Mouse (Mus musculus) megakaryocyte progenitor cell, adult 5-6 weeks (primary cell): ENCODE measurements at regions not wholly inside any gene's neighbourhood (a gene's known extent, or its start where the extent isn't known, plus 50 kb on each side); places are given as distances from the start of the nearest gene placed in this dataset.

Source experiments
- ATAC-seq: replicated peaks from 2 replicates; pipeline ENCODE4 v1.8.0; 2016; ENCODE audit warnings: mild to moderate bottlenecking, moderate TSS enrichment, inconsistent platforms; ENCODE audit not compliant: poor library complexity

DNA sequence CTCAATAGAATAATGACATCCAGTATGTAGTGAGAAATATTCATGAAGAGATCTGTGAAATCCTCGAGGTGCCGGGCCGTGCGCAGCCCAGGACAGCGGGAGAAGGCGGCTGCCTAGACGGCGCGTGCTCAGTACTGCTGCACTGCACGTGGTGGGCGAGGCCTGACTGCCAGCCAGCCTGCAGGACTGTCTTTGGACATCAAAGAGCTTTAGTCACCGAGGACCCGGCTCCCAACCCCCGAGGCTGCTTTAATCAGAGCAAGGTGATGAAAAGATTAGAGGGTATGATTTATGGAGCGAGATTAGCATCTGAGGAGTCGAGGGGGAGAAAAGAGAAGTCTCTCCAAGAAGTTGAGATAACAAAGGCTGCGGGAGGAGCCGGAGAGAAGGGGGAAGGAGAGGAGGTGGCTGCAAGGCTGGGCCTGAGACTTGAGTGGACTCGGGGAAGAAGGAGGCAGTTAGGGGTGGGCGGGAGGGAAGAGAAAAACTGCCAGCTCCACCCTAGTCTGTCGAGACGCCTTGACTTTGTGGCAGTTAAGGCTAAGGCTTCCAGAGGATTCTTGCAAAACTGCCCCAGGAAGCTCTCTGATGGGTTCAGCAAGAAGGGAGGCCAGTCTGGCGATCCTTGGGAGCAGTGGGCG is 271.6 kb upstream of the 4930535I16Rik start:
- ATAC-seq = no peak

GRCm38 (mm10) chr4:124187108-124187507 is 269.3 kb upstream of the 4930535I16Rik start:
- no peak for ATAC-seq

GRCm38 (mm10) chr4:124181335-124181734 is 263.5 kb upstream of the 4930535I16Rik start:
- no peak for ATAC-seq

GRCm38 (mm10) chr4:124178401-124179018 is 260.7 kb upstream of the 4930535I16Rik start:
- no peak for ATAC-seq

DNA sequence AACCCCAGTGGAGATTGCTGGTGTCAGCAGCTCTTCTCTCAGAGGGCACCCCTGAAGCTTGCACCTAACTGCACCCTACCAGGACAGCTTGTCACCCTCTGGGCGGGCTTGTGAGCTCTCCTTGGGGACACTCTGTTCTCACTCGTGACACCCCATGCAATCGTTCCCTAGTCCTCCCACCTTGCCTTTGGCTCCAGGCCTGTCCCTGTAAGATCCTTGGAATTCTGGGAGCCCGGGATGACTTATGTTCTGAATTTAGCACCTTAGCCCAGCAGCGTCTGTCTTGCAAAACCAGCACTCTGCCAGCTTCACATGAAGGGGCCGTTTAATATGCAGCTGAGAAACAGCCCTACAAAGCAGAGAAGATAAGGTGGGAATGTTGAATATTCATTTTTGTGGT is 257.7 kb upstream of the 4930535I16Rik start:
- no peak for ATAC-seq

- ATAC-seq = peak; percentile 69
Measured at GRCm38 (mm10) chr4:124154627-124155026, 236.8 kb upstream of the 4930535I16Rik start.

GRCm38 (mm10) chr4:124149771-124150451 is 232.1 kb upstream of the 4930535I16Rik start:
- no peak for ATAC-seq

GRCm38 (mm10) chr4:124149037-124149436 is 231.2 kb upstream of the 4930535I16Rik start:
- no peak for ATAC-seq

DNA sequence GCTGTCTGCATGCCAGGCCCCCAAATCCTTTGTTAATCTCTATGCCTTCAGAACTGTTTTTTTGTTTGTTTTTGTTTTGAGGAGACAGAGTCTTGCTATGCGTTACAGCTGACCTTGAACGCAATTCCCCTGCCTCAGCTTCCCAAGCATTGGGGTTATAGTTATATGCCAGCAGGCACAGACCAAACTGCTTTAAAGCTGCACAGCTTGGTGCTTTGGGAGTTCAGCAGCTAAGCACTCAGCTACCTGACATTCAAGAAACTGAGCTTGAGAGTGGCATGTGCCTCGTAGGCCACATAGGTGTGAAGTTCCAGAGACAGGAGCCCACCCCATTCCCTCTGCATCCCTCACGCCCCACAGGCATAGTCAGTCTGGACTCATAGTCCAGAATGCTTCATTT is 229.5 kb upstream of the 4930535I16Rik start:
- ATAC-seq = no peak

DNA sequence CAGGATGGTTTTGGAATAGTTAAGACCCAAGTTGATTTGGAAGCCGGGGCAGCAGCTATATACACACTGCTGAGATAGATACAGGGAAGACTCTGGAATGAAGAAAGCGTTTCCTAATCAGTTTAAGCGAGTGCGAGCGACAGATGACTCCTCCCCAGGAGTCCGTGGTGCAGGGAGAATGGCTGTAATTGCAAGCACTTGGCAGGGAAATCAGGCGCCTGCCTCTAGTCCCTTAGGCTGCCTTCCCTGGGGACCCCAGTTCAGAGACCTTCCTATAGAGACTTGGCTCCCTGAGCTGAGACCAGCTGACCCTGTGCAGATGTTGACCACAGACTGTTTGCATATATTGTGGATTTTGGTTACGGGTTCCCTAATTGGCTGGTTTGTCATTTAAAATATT is 228.3 kb upstream of the 4930535I16Rik start:
- no peak for ATAC-seq

- no peak for ATAC-seq
Measured at GRCm38 (mm10) chr4:124143630-124144029, 225.8 kb upstream of the 4930535I16Rik start.

DNA sequence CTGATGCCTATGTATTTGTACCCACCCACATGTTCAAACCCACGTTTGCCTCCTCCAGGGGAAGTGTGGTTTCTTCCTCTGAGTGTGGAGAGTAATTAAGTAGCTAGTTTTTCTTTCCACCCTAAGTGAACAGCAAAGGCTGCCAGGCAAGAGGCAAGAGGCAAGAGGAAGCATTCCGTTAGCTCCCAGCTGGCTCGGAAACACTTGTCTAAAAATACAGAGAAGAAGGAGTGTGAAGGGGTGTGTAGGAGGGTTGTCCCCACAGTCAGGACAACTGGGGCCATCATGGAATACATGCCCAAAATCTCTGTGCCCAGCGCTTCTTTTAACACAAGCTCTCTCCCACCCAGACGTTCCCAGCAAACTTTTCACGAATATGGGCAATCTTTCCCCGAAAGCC is 225.4 kb upstream of the 4930535I16Rik start:
- ATAC-seq = no peak

- peak; percentile 69; the same call in 1 of the 2 replicates for ATAC-seq
Measured at GRCm38 (mm10) chr4:124142083-124142482, 224.3 kb upstream of the 4930535I16Rik start.

GRCm38 (mm10) chr4:124135165-124135470 is 217.3 kb upstream of the 4930535I16Rik start:
- no peak for ATAC-seq

GRCm38 (mm10) chr4:124134341-124135164 is 216.7 kb upstream of the 4930535I16Rik start:
- no peak for ATAC-seq

GRCm38 (mm10) chr4:124130946-124131345 is 213.1 kb upstream of the 4930535I16Rik start:
- ATAC-seq = no peak

DNA sequence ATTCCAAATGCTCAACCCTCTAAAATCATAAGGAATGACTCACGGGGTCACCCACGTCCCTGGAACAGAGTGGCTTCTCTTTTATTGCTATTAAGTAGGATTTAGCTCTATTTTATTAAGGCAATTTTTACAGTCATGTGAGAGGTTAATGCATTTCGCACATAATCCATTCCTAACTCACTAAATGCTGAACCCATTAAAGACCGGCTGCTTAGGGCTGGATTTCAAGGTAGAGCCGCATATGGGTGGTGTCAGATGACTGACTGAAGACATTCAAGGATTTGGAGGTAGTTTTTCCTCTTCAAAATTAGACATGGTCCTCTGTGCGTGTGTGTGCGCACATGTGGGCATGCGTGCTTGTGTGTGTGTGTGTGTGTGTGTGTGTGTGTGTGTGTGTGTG is 208.4 kb upstream of the 4930535I16Rik start:
- no peak for ATAC-seq

DNA sequence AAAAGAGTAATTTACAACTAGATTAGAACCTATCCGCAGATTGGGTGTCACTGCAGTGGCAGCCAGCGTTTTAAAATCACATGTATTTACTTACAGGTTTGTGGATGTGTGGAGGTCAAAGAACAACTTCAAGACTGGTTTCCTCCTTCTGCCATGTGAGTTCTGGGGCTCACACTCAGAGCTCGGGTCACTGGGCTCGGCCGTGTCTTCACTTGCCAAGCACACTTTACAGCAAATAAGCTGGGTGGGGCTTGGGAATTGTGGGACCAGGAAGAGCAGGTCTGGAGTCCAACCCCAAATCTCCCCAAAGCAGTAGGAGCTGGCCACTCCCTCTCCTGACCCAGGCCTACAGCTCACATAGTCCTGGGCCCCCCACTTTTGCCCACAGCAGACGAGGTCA is 202.5 kb upstream of the 4930535I16Rik start:
- ATAC-seq = no peak

DNA sequence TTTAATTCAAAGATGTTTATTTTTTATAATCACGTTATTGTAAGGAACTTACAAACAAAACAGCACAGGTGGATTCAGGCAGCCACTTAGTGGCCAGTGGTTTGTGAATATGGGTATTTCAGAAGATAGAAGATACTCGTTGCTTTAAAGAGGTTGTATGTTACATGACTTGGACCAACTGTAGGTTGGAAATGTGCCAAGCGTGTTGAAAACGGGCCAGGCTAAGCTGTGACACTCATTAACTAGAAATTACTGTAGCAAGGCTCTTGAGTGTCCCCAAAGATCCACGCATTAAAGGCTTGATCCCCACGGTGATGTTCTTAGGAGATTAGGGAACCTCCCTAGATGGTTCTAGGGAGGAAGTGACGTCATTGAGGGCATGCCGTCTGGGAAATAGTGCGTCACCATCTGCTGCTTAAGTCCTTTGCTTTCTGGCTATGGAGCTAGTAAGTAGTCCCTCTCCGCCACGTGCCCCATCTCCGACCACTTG is 196.1 kb upstream of the 4930535I16Rik start:
- ATAC-seq = no peak

DNA sequence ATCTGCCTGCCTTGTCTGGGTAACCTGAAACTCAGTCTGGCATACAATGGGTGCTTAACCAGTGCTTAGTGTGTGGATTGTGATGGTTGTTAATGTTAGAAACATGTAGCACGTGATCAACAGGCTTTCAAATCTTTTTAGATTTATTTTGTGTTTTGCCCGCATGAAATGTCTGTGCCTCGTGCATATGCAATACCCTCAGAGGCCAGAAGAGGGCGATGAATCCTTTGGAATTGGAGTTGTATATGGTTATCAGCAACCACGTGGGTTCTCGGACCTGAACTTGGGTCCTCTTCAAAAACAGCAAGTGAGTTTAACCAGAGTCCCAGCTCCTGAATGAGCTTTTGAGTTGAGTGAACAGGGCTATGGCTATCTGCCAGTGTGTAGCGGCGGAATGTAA is 192.9 kb upstream of the 4930535I16Rik start:
- ATAC-seq = 0 out of 2 replicates have a peak, but pooled peaks have one; percentile 48

GRCm38 (mm10) chr4:124109371-124109770 is 191.5 kb upstream of the 4930535I16Rik start:
- no peak for ATAC-seq
